Mouse (Mus musculus): Measurements from ENCODE around the gene Tlr13.
A peak's percentile ranks its signal among the peaks of the same experiment; 100 is the strongest.
"Not testable (repeated sequence)": the region's sequence is repeated elsewhere in the genome, so short reads cannot be mapped to it uniquely, and the experiment has no call there.

Gene Tlr13

DNA sequence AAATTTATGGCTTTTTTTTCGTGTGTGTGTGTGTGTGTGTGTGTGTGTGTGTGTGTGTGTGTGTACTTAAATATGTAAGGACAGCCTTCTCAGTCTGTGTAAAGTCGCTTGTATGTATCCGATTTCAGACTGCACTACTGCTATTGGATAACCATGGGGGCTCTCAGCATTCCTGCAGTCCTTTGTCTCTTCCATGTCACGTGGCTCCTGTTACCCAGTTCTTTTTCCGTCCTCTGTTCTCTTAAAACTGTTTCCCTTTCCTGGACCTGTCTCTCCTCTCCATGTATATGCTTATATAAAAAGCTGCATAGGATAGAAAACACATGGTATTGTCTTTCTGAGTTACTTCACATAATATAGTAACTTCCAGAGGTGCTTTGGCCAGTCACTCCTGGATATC, 42.7 kb downstream of the Tlr13 start:
- DNase-seq (ENCODE audit: extremely low read depth, insufficient read length, low spot score) = peak; percentile 42

DNA sequence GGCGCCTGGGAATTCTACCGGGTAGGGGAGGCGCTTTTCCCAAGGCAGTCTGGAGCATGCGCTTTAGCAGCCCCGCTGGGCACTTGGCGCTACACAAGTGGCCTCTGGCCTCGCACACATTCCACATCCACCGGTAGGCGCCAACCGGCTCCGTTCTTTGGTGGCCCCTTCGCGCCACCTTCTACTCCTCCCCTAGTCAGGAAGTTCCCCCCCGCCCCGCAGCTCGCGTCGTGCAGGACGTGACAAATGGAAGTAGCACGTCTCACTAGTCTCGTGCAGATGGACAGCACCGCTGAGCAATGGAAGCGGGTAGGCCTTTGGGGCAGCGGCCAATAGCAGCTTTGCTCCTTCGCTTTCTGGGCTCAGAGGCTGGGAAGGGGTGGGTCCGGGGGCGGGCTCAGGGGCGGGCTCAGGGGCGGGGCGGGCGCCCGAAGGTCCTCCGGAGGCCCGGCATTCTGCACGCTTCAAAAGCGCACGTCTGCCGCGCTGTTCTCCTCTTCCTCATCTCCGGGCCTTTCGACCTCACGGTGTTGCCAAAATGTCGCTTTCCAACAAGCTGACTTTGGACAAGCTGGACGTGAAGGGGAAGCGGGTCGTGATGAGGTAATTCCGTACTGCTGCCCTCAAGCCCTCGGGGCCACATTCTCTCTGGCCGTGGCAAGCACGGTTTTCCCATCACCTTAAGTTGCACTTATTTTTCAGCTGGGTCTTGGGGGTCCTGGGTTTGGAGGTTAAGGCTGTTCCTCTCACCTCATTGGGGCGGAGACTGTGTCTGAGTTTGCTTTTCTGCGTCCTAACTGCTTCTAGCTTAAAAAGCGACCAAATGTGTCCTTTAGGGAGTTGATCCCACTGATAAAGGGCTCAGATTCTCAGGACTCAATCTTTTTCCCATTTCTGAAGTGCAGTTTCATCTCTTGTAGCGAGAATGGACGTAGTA, 44.0 kb downstream of the Tlr13 start, which contains the start of gene Pgk1:
TSS of gene Pgk1 (plus strand) at position 388 of the 937 bp plus-strand sequence.
- peak; percentile 96 for DNase-seq (ENCODE audit: extremely low read depth, insufficient read length, low spot score)

DNA sequence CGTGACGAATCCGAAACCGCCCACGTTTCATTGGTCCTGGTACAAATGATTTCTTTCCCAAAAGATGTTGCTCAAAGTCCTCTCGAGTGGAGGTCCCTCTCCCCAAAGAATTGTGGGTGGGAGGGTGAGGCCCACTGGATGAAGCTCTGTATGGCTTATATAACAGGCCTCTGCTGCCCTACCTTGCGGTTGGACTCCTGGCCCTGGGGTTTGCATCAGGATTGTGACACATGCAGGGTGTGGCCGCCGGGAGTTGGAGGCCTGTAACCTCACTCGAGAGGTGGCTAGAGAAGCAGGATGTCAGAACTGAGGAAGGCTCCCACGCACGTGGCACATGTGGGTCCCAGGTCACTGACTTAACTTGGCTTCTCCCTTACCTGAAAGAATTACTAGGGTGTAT, 44.7 kb downstream of the Tlr13 start:
- DNase-seq (ENCODE audit: extremely low read depth, insufficient read length, low spot score) = peak; percentile 67

DNA sequence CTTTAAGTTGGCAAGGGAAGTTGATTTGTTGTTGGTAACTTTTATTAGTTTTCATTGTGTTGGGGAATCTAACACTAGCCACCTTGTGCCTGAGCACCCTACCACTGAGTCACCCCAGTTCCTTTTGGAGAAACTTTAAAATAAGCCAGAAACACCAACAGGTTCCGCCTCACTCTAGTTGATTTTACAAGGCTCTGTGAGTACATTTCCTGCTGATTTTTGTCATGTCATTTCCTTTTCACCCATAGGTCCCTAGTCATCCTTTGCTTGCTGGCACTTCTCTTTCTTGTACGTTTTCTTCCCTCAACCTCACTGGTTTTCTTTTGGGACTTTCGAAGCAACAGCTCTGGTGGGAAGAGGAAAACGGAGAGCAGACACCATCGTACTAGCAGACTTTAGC, 46.4 kb downstream of the Tlr13 start:
- no peak for DNase-seq (ENCODE audit: extremely low read depth, insufficient read length, low spot score)

DNA sequence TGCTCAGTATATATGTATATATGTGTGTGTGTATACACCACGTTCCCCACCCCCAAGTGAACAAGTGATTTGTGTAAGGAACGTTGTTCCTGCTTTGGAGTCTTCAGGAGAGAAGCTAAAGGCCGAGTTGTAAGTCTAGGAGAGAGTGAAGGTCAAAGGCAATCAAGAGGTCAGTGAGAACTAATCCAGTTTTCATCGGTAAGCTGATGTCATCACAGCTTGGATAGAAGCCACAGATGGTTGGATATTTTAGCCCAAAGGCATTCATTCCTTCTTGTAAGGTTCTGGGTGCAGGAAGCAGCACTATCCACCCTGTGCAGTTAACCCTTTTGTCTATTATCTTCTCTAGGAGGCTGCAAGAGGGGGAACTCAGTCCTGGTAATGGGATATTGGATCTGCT, 47.1 kb downstream of the Tlr13 start:
- no peak for DNase-seq (ENCODE audit: extremely low read depth, insufficient read length, low spot score)

- DNase-seq (ENCODE audit: extremely low read depth, insufficient read length, low spot score) = not testable (repeated sequence)
These were observed 51.4 kb downstream of the Tlr13 start for GRCm38 (mm10) chrX:106194361-106194760.

DNA sequence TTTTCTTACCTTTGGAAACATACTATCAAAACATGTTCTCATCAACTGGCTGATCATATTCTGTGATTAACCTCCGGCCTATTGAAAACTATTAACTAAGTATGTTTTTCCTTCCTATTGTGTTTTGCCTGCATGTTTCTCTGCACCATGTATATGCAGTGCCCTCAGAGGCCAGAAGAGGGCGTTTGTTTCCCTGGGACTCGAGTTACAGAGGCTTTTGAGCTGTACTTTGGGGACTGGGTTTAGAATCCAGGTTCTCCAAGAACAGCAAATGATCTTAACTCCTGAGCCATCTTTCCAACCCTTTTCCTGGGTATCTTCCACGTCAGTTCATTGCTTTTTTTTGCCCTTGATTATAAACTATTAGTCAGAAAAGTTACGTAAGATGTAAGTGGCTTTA, 54.3 kb downstream of the Tlr13 start:
- DNase-seq (ENCODE audit: extremely low read depth, insufficient read length, low spot score) = no peak

- DNase-seq (ENCODE audit: extremely low read depth, insufficient read length, low spot score) = no peak
These were observed 55.9 kb downstream of the Tlr13 start for GRCm38 (mm10) chrX:106198904-106199303.

DNA sequence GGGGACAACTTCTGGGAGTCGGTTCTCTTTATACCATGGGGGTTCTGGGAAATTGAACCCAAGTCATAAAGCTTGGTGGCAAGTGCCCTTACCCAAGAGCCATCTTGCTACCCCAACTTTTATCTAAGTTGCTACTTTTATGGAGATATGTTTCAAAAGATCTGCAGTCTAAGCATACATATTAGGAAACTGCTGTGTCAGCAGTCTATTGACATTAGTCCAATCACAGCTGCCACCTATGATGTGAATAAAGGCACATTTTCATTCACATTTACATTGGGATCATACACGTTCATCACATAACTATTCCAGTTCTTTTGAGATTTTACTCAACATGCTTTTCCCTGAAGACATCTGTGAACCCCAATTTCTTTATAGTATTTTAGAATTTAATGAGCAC, 66.1 kb downstream of the Tlr13 start:
- no peak for DNase-seq (ENCODE audit: extremely low read depth, insufficient read length, low spot score)
